Mouse (Mus musculus) heart, embryonic 11.5 days (tissue): ENCODE measurements around the gene Slit3. TPM values are rescaled to one million over a fixed set of nuclear protein-coding genes. Genes with fewer than 3 reads are reported as not detected.

Experiments used
- ATAC-seq: fragments of 200-750 bp; cut with Nextera tagmentation; replicated peaks from 2 replicates; pipeline ENCODE4 v1.8.0; 2017; ENCODE audit warnings: moderate library complexity; ENCODE audit not compliant: insufficient number of reproducible peaks, low FRiP score, low TSS enrichment
- H3K27ac ChIP-seq: fragments of 300-500 bp; sonication (generic); 2 replicates; pipeline ENCODE4 v1.5.1; 2014; ENCODE audit warnings: mild to moderate bottlenecking, low read depth, low read length
- H3K27me3 ChIP-seq: fragments of 300-500 bp; sonication (generic); 2 replicates; pipeline ENCODE4 v1.6.1; 2014; ENCODE audit warnings: mild to moderate bottlenecking, low read length, mixed read lengths; ENCODE audit not compliant: control insufficient read depth, insufficient read depth
- H3K36me3 ChIP-seq: fragments of 300-500 bp; sonication (generic); 2 replicates; pipeline ENCODE4 v1.6.1; 2014; ENCODE audit warnings: mild to moderate bottlenecking, low read length, moderate library complexity, mixed read lengths; ENCODE audit not compliant: control insufficient read depth, insufficient read depth
- H3K4me1 ChIP-seq: fragments of 300-500 bp; sonication (generic); 2 replicates; pipeline ENCODE4 v1.6.1; 2014; ENCODE audit warnings: low read length; ENCODE audit not compliant: control insufficient read depth, insufficient read depth
- H3K4me2 ChIP-seq: fragments of 300-500 bp; sonication (generic); 2 replicates; pipeline ENCODE4 v1.6.1; 2014; ENCODE audit warnings: mild to moderate bottlenecking, moderate library complexity
- H3K4me3 ChIP-seq: fragments of 300-500 bp; sonication (generic); 2 replicates; pipeline ENCODE4 v1.5.1; 2014; ENCODE audit warnings: low read depth, low read length
- H3K9ac ChIP-seq: fragments of 300-500 bp; sonication (generic); 2 replicates; pipeline ENCODE4 v1.6.1; 2014; ENCODE audit warnings: mild to moderate bottlenecking, low read depth, low read length, moderate library complexity
- H3K9me3 ChIP-seq: fragments of 300-500 bp; sonication (generic); replicated peaks from 2 replicates; pipeline ENCODE4 v1.6.1; 2016; ENCODE audit warnings: low read length; ENCODE audit not compliant: control insufficient read depth
- WGBS: fragments of 180-500 bp; shearing (Covaris S2); extraction: QIAGEN DNeasy Blood & Tissue Kit; methylation state at CpG from one replicate; pipeline ENCODE4 v1.1.7; 2014; ENCODE audit not compliant: insufficient replicate concordance; 5-methylcytosine and 5-hydroxymethylcytosine counted together
- polyA plus RNA-seq: library from polyadenylated mRNA; unstranded; fragments of >200 nt; fragmentation: Nextera tagmentation; extraction: Ambion mirVana; gene quantifications from 2 replicates; pipeline ENCODE4 v1.2.1, GENCODE M21; 2014

Gene Slit3
- polyA plus RNA-seq, 1 experiment from 2014 or later, result 26.1 TPM

GRCm38 (mm10) chr11:35663661-35664060 lies 542.6 kb downstream of the Slit3 start:
- ATAC-seq, result no peak
- Histone ChIP-seq H3K4me3 (no peak overlapping the region), H3K36me3 (no peaks in the 10 kb centered on the region), H3K4me2 (no peak overlapping the region), H3K4me1 (0 out of 2 replicates have a peak, but pooled peaks cover 2% of the 10 kb centered on the region), H3K9me3 (no peaks in the 10 kb centered on the region), H3K27me3 (no peaks in the 10 kb centered on the region), H3K9ac (no peak overlapping the region), H3K27ac (no peak overlapping the region)
- WGBS, result 64% methylated on average over 8 of the region's 8 CpGs

GRCm38 (mm10) chr11:35664991-35665390 lies 544.0 kb downstream of the Slit3 start:
- Histone ChIP-seq H3K27ac (no peak overlapping the region), H3K27me3 (no peaks in the 10 kb centered on the region), H3K4me3 (no peak overlapping the region), H3K4me2 (no peak overlapping the region), H3K9ac (no peak overlapping the region), H3K36me3 (no peaks in the 10 kb centered on the region), H3K9me3 (no peaks in the 10 kb centered on the region), H3K4me1 (0 out of 2 replicates have a peak, but pooled peaks cover 2% of the 10 kb centered on the region)
- ATAC-seq, result no peak
- WGBS, result 53% methylated on average over 5 of the region's 5 CpGs

GRCm38 (mm10) chr11:35667428-35667827 lies 546.4 kb downstream of the Slit3 start:
- Histone ChIP-seq H3K9ac (no peak overlapping the region), H3K27me3 (no peaks in the 10 kb centered on the region), H3K9me3 (no peaks in the 10 kb centered on the region), H3K36me3 (no peaks in the 10 kb centered on the region), H3K4me1 (0 out of 2 replicates have a peak, but pooled peaks cover 2% of the 10 kb centered on the region), H3K4me2 (no peak overlapping the region), H3K4me3 (no peak overlapping the region), H3K27ac (no peak overlapping the region)
- 52% methylated on average over 3 of the region's 3 CpGs for WGBS
- no peak for ATAC-seq

- H3K9me3 ChIP-seq, result no peaks in the 10 kb centered on the region
- no peak overlapping the region for H3K9ac ChIP-seq
- H3K36me3 ChIP-seq, result no peaks in the 10 kb centered on the region
- no peaks in the 10 kb centered on the region for H3K27me3 ChIP-seq
- H3K4me2 ChIP-seq, result no peak overlapping the region
- WGBS, result 39% methylated on average over 3 of the region's 3 CpGs
- ATAC-seq, result no peak
- no peak overlapping the region for H3K27ac ChIP-seq
- 0 out of 2 replicates have a peak, but pooled peaks cover 2% of the 10 kb centered on the region for H3K4me1 ChIP-seq
- H3K4me3 ChIP-seq, result no peak overlapping the region
These were observed 547.1 kb downstream of the Slit3 start for GRCm38 (mm10) chr11:35668138-35668537.

- Histone ChIP-seq H3K4me1 (0 out of 2 replicates have a peak, but pooled peaks cover 2% of the 10 kb centered on the region), H3K4me3 (no peak overlapping the region), H3K27ac (no peak overlapping the region), H3K4me2 (no peak overlapping the region), H3K9me3 (no peaks in the 10 kb centered on the region), H3K36me3 (0 out of 2 replicates have a peak, but pooled peaks cover 3% of the 10 kb centered on the region), H3K9ac (no peak overlapping the region), H3K27me3 (no peaks in the 10 kb centered on the region)
- no peak for ATAC-seq
- WGBS, result 76% methylated on average over 1 of the region's 1 CpGs
These were observed 547.7 kb downstream of the Slit3 start for GRCm38 (mm10) chr11:35668750-35669149.

GRCm38 (mm10) chr11:35669536-35669935 lies 548.5 kb downstream of the Slit3 start:
- Histone ChIP-seq H3K9me3 (no peaks in the 10 kb centered on the region), H3K27me3 (no peaks in the 10 kb centered on the region), H3K27ac (no peak overlapping the region), H3K4me1 (0 out of 2 replicates have a peak, but pooled peaks cover 2% of the 10 kb centered on the region), H3K36me3 (0 out of 2 replicates have a peak, but pooled peaks cover 3% of the 10 kb centered on the region), H3K4me2 (no peak overlapping the region), H3K9ac (no peak overlapping the region), H3K4me3 (no peak overlapping the region)
- 65% methylated on average over 5 of the region's 5 CpGs for WGBS
- ATAC-seq, result no peak

GRCm38 (mm10) chr11:35670181-35670580 lies 549.2 kb downstream of the Slit3 start:
- 0 out of 2 replicates have a peak, but pooled peaks cover 2% of the 10 kb centered on the region for H3K4me1 ChIP-seq
- no peaks in the 10 kb centered on the region for H3K9me3 ChIP-seq
- 0 out of 2 replicates have a peak, but pooled peaks cover 3% of the 10 kb centered on the region for H3K36me3 ChIP-seq
- no peak overlapping the region for H3K4me2 ChIP-seq
- no peak overlapping the region for H3K4me3 ChIP-seq
- WGBS, result 80% methylated on average over 6 of the region's 6 CpGs
- ATAC-seq, result no peak
- no peak overlapping the region for H3K27ac ChIP-seq
- no peaks in the 10 kb centered on the region for H3K27me3 ChIP-seq
- H3K9ac ChIP-seq, result no peak overlapping the region

GRCm38 (mm10) chr11:35670746-35671145 lies 549.7 kb downstream of the Slit3 start:
- Histone ChIP-seq H3K9ac (no peak overlapping the region), H3K4me3 (no peak overlapping the region), H3K4me1 (0 out of 2 replicates have a peak, but pooled peaks cover 2% of the 10 kb centered on the region), H3K36me3 (0 out of 2 replicates have a peak, but pooled peaks cover 3% of the 10 kb centered on the region), H3K27me3 (no peaks in the 10 kb centered on the region), H3K4me2 (no peak overlapping the region), H3K27ac (no peak overlapping the region), H3K9me3 (no peaks in the 10 kb centered on the region)
- WGBS, result 64% methylated on average over 3 of the region's 3 CpGs
- ATAC-seq, result no peak

- H3K27me3 ChIP-seq, result no peaks in the 10 kb centered on the region
- H3K27ac ChIP-seq, result no peak overlapping the region
These were observed 552.0 kb downstream of the Slit3 start for GRCm38 (mm10) chr11:35673050-35673449.

More at GRCm38 (mm10) chr11:35673050-35673449, 552.0 kb downstream of the Slit3 start:
- Histone ChIP-seq H3K9ac (no peak overlapping the region), H3K4me2 (no peak overlapping the region), H3K4me3 (no peak overlapping the region), H3K36me3 (0 out of 2 replicates have a peak, but pooled peaks cover 3% of the 10 kb centered on the region), H3K4me1 (0 out of 2 replicates have a peak, but pooled peaks cover 2% of the 10 kb centered on the region), H3K9me3 (no peaks in the 10 kb centered on the region)
- 86% methylated on average over 7 of the region's 7 CpGs for WGBS
- no peak for ATAC-seq
